Mouse (Mus musculus) limb, embryonic 14.5 days (tissue): Measurements from ENCODE around the gene Tnni3k. TPM values are rescaled to one million over a fixed set of nuclear protein-coding genes. Genes with fewer than 3 reads are reported as not detected.

Experiments
- ATAC-seq: fragments of 200-750 bp; cut with Nextera tagmentation; 2 replicates; pipeline ENCODE4 v1.8.0; 2017; ENCODE audit warnings: low read depth, moderate number of reproducible peaks, moderate TSS enrichment; ENCODE audit not compliant: low FRiP score
- DNase-seq: peaks from one replicate; pipeline ENCODE4 v3.0.0-alpha.2; 2015; ENCODE audit warnings: low spot score
- H3K27ac ChIP-seq: fragments of 300-500 bp; sonication (generic); replicated peaks from 2 replicates; pipeline ENCODE4 v1.5.1; 2014; ENCODE audit warnings: low read depth, mild to moderate bottlenecking, low read length, moderate library complexity, mixed read lengths
- H3K27me3 ChIP-seq: fragments of 300-500 bp; sonication (generic); 2 replicates; pipeline ENCODE4 v1.6.1; 2014; ENCODE audit warnings: low read length, mixed read lengths; ENCODE audit not compliant: control insufficient read depth, insufficient read depth
- H3K36me3 ChIP-seq: fragments of 300-500 bp; sonication (generic); 2 replicates; pipeline ENCODE4 v1.6.1; 2014; ENCODE audit warnings: mild to moderate bottlenecking, low read length, moderate library complexity, mixed read lengths; ENCODE audit not compliant: control insufficient read depth, insufficient read depth
- H3K4me1 ChIP-seq: fragments of 300-500 bp; sonication (generic); 2 replicates; pipeline ENCODE4 v1.6.1; 2014; ENCODE audit warnings: antibody characterized with exemption, low read length, mixed read lengths; ENCODE audit not compliant: control insufficient read depth, insufficient read depth
- H3K4me2 ChIP-seq: fragments of 300-500 bp; sonication (generic); replicated peaks from 2 replicates; pipeline ENCODE4 v1.6.1; 2014; ENCODE audit warnings: low read depth, mild to moderate bottlenecking, low read length, moderate library complexity; ENCODE audit not compliant: severe bottlenecking
- H3K4me3 ChIP-seq: fragments of 300-500 bp; sonication (generic); replicated peaks from 2 replicates; pipeline ENCODE4 v1.5.1; 2014; ENCODE audit warnings: low read length
- H3K9ac ChIP-seq: fragments of 300-500 bp; sonication (generic); 2 replicates; pipeline ENCODE4 v1.6.1; 2014; ENCODE audit warnings: mild to moderate bottlenecking, low read depth, low read length, moderate library complexity; ENCODE audit not compliant: severe bottlenecking
- H3K9me3 ChIP-seq: fragments of 300-500 bp; sonication (generic); 2 replicates; pipeline ENCODE4 v1.6.1; 2016; ENCODE audit warnings: low read length; ENCODE audit not compliant: control insufficient read depth
- POLR2A ChIP-seq: fragments of 200-500 bp; IDR thresholded peaks from 2 replicates; pipeline ENCODE4 v1.8.0; 2012; ENCODE audit warnings: inconsistent platforms, mild to moderate bottlenecking, moderate library complexity, borderline replicate concordance; ENCODE audit not compliant: insufficient read depth, insufficient read length; ENCODE audit errors: extremely low read depth
- WGBS: fragments of 180-500 bp; shearing (Covaris S2); extraction: QIAGEN DNeasy Blood & Tissue Kit; methylation state at CpG from one replicate; pipeline ENCODE4 v1.1.7; 2014; 5-methylcytosine and 5-hydroxymethylcytosine counted together
- polyA plus RNA-seq, 2 experiments: library from polyadenylated mRNA; depleted of rRNA in 1 of 2; stranded (reverse) in 1 of 2; unstranded in 1 of 2; fragments of >200 nt; fragmentation: Nextera tagmentation in 1 of 2; extraction: Ambion mirVana in 1 of 2; gene quantifications; 2 replicates each; pipeline versions ENCODE4 v1.2.1 to v1.2.3; 2012 to 2014

Tnni3k gene
- polyA plus RNA-seq, 2 experiments = 0.03 TPM; not detected in 1

DNA sequence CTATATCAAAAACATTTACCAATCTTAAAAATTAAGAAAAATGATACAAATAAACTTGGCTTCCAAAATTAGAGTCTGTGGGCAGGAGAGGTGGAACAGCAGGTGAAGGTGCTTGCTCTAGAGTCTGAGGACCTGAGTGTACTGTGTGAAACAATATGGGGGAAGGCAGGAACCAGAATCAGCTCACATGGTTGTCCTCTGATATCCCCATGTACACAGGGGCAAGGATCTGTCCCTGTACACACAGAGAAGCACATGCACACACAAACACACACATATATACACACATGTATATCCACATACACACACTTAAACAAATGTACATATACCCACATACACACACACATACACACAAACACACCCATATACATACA is 4.2 kb upstream of the Tnni3k start:
- ATAC-seq = no peak
- Histone ChIP-seq H3K36me3 (no peaks in the 10 kb centered on the region), H3K27me3 (no peaks in the 10 kb centered on the region), H3K9ac (no peak overlapping the region), H3K4me1 (no peaks in the 10 kb centered on the region), H3K4me3 (no peak overlapping the region), H3K27ac (no peak overlapping the region), H3K4me2 (no peak overlapping the region), H3K9me3 (no peaks in the 10 kb centered on the region)
- TF ChIP-seq POLR2A = no peak
- no peak for DNase-seq

DNA sequence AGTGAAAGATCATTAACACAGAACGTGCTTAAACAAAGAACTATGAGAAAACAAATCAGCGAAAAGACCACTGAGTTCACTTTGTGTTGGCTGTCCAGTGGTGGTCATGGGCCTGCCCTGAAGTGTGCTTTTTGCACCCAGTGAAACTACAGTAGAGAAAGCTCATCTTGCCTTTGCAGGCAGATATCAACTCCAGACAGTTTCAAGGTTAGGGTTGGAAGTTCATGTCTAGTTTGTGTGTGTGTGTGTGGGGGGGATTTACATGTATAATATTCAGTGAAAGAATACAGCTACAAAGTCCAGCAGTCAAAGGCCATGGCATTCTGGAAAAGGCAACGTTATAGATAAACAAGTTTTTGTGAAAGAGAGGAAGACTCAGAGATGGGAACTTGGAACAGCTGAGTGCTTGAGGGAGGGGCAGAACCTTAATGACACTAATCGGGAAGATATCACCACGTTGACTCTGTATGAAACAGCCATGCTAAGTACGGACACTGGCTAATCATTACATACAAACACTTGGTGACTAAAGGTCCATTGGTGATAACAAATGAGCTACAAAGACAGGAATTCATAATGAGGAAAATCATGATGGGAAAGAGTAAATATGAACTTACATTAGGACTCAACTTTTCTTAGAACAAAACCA is 3.7 kb upstream of the Tnni3k start:
- H3K4me3 ChIP-seq = no peak overlapping the region
- H3K4me1 ChIP-seq = no peaks in the 10 kb centered on the region
- no peak for TF ChIP-seq POLR2A
- H3K27me3 ChIP-seq = no peaks in the 10 kb centered on the region
- no peak overlapping the region for H3K9ac ChIP-seq
- no peak overlapping the region for H3K27ac ChIP-seq
- DNase-seq = no peak
- ATAC-seq = no peak
- no peaks in the 10 kb centered on the region for H3K36me3 ChIP-seq
- 75% methylated on average over 6 of the region's 6 CpGs for WGBS
- H3K9me3 ChIP-seq = no peaks in the 10 kb centered on the region
- no peak overlapping the region for H3K4me2 ChIP-seq

GRCm38 (mm10) chr3:155057566-155057965 is 2.4 kb upstream of the Tnni3k start:
- ATAC-seq (no peak), DNase-seq (no peak)
- no peaks in the 10 kb centered on the region for H3K27me3 ChIP-seq
- H3K36me3 ChIP-seq = no peaks in the 10 kb centered on the region
- H3K4me1 ChIP-seq = no peaks in the 10 kb centered on the region
- H3K9me3 ChIP-seq = no peaks in the 10 kb centered on the region
- no peak overlapping the region for H3K9ac ChIP-seq
- H3K4me2 ChIP-seq = no peak overlapping the region
- H3K27ac ChIP-seq = no peak overlapping the region
- TF ChIP-seq POLR2A = no peak
- no peak overlapping the region for H3K4me3 ChIP-seq

DNA sequence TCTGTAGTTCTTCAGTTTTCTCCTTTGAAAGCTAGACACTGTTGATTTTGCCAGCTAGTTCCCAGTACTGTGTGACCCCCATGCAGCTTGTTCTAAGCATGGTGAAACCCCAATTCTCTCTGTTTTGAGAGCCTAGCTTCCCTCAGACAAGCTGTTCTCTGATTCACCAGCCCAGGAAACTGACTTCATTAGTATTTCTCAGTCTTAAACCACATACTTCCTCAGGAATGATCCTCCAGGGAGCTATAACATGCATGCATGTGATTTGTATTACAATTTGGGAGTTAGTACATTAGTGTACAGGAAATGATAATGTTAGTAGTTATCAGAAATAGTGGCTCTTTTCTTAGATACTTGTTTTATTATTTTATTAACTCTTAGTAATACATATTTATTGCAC is 1.4 kb upstream of the Tnni3k start:
- no peak for TF ChIP-seq POLR2A
- no peak overlapping the region for H3K4me3 ChIP-seq
- DNase-seq = no peak

GRCm38 (mm10) chr3:155053189-155053588 is 2.0 kb downstream of the Tnni3k start:
- DNase-seq = no peak
- no peaks in the 10 kb centered on the region for H3K9me3 ChIP-seq
- H3K36me3 ChIP-seq = no peaks in the 10 kb centered on the region
- H3K4me1 ChIP-seq = no peaks in the 10 kb centered on the region
- no peaks in the 10 kb centered on the region for H3K27me3 ChIP-seq
- no peak for ATAC-seq
- WGBS = 67% methylated on average over 1 of the region's 1 CpGs
- no peak overlapping the region for H3K4me3 ChIP-seq
- TF ChIP-seq POLR2A = no peak
- H3K4me2 ChIP-seq = no peak overlapping the region
- H3K9ac ChIP-seq = no peak overlapping the region
- H3K27ac ChIP-seq = no peak overlapping the region

More for the DNA sequence above, 1.4 kb upstream of the Tnni3k start:
- no peaks in the 10 kb centered on the region for H3K36me3 ChIP-seq
- no peaks in the 10 kb centered on the region for H3K27me3 ChIP-seq
- H3K27ac ChIP-seq = no peak overlapping the region
- H3K4me1 ChIP-seq = no peaks in the 10 kb centered on the region
- no peak overlapping the region for H3K9ac ChIP-seq
- no peak for ATAC-seq
- no peak overlapping the region for H3K4me2 ChIP-seq
- H3K9me3 ChIP-seq = no peaks in the 10 kb centered on the region

DNA sequence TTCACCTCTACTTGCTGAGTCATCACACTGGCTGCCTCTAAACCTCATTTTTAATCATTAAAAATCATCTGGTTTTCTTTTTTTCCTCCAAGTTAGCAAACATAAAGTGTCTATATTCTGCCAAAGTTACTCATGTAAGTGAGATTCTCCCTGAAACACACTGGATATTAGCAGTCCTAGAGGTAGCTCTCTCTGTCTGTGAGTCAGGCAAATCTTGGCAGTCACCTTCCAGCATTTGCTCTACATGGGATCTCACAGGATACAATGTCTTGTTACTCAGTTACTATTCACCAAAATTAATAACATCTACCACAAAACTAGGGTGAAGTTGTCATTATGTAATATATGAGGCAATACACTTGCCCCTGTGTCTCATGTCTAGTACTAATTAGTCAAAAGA is 3.2 kb downstream of the Tnni3k start:
- H3K4me2 ChIP-seq = no peak overlapping the region
- H3K9me3 ChIP-seq = no peaks in the 10 kb centered on the region
- no peak for TF ChIP-seq POLR2A
- no peak overlapping the region for H3K27ac ChIP-seq
- no peak overlapping the region for H3K9ac ChIP-seq
- H3K36me3 ChIP-seq = no peaks in the 10 kb centered on the region
- H3K27me3 ChIP-seq = no peaks in the 10 kb centered on the region
- H3K4me1 ChIP-seq = no peaks in the 10 kb centered on the region
- ATAC-seq (no peak), DNase-seq (no peak)
- no peak overlapping the region for H3K4me3 ChIP-seq
